Mouse (Mus musculus) common myeloid progenitor, adult 5-6 weeks (primary cell): ENCODE results near the gene Rapgefl1. TPM values are rescaled to one million over a fixed set of nuclear protein-coding genes. Genes with fewer than 3 reads are reported as not detected.
"Not testable (repeated sequence)": the region's sequence is repeated elsewhere in the genome, so short reads cannot be mapped to it uniquely, and the experiment has no call there.

Source experiments
- ATAC-seq: replicated peaks from 2 replicates; pipeline ENCODE4 v1.8.0; 2016; ENCODE audit warnings: low read depth, mild to moderate bottlenecking, moderate TSS enrichment, inconsistent platforms; ENCODE audit not compliant: poor library complexity, severe bottlenecking
- total RNA-seq: library from RNA; stranded (forward); fragments of 200-1000, 187-1606 nt; gene quantifications from 2 replicates; pipeline ENCODE4 v1.2.3, GENCODE M21; 2017

Rapgefl1 gene
- total RNA-seq, 1 experiment from 2014 or later = 0.64 TPM

DNA sequence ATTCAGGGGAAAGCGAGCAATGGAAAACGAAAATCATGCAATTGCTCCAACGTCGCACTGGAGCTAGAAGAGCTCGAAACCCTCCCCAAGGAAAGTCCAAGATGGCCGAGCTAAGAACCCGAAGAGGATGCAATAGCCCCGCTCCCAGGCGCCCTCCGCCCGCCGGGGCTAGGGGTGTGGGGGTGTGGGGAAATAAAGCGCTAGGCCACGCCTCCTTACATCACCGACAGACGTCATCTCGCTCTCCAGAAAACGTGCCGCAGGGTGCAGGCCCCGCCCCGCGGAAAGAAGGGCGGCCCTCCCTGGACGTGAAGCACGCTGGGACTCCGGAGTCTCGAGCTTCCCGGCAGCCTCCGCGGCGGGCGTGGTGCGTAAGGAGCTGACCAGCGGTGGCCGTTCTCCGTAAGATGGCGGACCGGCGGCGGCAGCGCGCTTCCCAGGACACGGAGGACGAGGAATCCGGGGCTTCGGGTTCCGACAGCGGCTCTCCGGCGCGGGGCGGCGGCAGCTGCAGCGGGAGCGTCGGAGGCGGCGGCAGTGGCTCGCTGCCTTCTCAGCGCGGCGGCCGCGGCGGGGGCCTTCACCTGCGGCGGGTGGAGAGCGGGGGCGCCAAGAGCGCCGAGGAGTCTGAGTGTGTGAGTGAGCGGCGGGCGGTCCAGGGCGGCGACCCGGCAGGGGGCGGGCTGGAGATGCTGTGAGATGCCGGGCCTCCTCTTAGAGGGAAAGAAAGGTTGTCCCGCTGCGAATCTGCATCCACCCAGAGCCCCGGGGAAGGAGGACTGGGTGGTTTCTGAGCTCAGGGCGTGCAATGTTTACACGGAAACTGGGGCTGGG is 26.9 kb upstream of the Rapgefl1 start:
- peak; percentile 97 for ATAC-seq

DNA sequence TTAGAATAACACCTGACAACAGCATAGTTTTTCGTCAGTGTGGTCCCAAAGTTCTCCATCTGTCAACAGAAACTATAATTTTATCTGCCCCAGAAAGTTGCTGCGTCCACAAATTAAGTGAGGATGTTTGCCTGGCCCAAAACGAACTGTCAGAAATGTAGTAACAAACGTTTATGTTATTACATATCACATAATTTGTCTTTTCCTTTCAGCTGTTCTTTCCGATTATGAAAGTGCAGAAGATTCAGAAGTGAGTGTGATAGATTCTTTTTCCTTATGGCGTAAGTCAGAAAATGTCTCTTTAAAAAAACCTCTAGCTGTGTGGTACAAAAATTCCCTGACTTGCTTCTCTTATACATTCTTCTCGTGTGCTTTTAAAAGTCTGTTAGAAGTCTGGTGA is 25.9 kb upstream of the Rapgefl1 start:
- no peak for ATAC-seq

- ATAC-seq = peak; percentile 86
Observed at GRCm38 (mm10) chr11:98816706-98817239, 19.8 kb upstream of the Rapgefl1 start.

DNA sequence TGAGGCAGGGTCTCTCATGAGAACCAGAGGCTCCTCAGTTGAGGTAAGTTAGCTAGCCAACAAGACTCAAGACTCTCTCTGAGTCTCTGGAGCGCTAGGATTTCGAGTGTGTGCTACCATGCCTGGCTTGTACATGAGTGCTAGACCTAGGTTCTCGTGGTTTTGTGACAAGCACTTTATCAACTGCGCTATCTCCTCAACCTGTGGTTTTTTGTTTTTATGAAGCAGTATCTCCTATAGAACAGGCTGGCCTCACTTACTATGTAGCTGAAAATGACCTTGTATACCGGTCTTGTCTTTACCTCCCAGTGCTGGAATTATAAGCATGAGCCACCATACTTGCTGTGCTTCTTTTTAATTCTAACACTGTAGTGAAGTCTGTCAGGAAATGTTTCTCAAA is 15.6 kb upstream of the Rapgefl1 start:
- ATAC-seq = 0 out of 2 replicates have a peak, but pooled peaks have one; percentile 19

GRCm38 (mm10) chr11:98826071-98826470 is 10.5 kb upstream of the Rapgefl1 start:
- not testable (repeated sequence) for ATAC-seq

DNA sequence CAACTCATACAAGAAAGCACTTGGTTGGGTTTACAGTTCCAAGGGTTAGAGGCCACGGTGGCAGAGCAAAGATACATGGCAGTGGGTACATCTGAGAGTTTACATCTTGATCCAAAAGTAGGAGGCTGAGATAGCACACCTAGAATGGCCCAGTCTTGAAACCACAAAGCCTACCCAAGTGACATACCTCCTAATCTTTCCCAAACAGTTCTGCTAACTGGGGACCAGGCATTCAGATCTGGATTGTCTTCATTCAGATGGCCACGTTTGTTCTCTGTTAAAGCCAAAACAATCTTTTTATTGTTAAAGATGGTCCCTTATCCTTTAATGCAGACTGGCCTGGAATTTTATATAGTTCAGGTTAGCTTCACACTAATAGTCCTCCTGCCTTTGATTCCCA is 8.7 kb upstream of the Rapgefl1 start:
- no peak for ATAC-seq

DNA sequence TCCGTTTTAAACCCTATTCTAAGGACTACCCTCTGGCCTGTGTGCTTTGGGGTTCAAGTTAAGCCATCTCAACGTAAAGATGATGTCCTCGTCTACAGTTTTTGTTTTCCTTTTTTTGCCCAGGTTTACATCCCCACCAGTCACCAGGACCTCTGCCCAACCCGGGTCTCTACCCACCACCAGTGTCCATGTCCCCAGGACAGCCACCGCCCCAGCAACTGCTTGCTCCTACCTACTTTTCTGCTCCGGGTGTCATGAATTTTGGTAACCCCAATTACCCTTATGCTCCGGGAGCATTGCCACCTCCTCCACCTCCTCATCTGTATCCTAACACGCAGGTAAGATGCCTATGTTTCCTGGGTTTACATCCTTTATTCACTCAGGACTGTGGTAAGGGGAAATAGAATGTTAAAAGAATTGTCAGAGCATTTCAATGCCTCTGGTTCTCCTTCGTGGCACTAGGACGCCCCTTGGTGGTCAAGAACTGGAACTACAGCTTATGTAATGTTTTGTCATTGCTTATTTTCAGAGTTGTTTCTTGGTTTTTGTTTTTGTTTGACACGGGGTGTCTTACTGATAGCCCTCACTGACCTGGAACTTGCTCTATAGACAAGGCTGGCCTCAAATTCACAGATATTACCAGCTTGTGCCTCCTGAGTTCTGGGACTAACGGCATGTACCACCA is 7.4 kb upstream of the Rapgefl1 start:
- peak; percentile 86 for ATAC-seq

GRCm38 (mm10) chr11:98829875-98830274 is 6.7 kb upstream of the Rapgefl1 start:
- ATAC-seq = no peak

DNA sequence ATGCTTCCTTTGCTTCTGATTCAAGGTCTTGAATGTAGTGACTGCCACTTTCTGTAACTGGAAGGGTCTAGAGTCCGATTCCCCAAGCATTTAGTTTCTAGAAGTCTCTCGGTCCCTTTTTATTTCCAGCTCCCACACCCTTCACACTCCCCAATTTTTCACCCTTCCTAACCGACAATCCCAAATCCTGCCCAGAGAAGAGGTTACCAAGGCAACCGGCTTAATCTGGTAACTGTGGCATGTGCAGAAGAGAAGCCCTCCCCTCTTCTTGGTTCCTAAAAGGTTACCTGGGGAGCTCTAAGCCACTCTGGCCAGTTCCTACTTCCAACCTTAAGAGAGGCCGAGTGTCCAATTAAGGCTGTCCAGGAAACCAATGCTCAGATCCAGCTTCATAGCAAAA is 1.3 kb upstream of the Rapgefl1 start:
- no peak for ATAC-seq

DNA sequence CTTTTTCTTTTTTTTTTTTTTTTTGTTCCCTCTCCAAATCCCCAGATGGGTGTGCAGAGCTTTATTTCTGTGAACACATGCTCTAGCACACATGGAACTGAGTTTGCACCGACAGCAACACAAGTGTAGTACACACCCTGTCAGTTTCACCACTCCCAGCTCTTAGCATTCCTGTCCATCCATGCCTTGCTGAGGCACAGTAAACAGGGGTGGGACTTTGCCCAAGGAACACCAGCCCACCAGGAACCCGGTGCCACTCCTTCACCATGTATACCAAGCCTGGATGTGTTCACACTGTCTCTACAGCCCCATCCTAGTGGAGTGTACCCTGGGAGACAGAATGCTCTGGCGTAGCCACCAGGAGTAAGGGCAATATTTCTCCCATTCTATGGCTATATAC is 860 bp upstream of the Rapgefl1 start:
- ATAC-seq = no peak

- ATAC-seq = 0 out of 2 replicates have a peak, but pooled peaks have one; percentile 23
Observed at GRCm38 (mm10) chr11:98836128-98836527, 457 bp upstream of the Rapgefl1 start.

GRCm38 (mm10) chr11:98837231-98837704 is 683 bp downstream of the Rapgefl1 start:
- ATAC-seq = no peak

DNA sequence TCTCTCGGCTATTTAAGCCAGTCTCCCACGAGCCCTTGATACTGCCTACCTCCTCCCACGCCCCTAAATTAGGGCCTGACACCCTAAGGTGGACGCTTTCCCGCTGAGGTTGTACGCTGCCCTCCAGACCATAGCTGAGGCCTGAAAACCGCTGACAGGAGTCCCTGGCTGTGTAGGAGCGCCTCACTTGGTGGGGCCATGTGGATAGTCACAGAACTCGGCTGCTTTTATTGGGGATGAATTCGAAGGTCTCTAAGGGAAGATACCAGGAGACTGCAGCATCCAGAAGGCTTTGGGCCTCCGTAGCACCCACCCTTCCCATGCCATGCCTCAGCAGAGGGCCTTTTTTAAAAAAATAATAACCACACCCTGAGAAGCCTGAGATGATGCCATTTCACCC is 1.3 kb downstream of the Rapgefl1 start:
- ATAC-seq = no peak

DNA sequence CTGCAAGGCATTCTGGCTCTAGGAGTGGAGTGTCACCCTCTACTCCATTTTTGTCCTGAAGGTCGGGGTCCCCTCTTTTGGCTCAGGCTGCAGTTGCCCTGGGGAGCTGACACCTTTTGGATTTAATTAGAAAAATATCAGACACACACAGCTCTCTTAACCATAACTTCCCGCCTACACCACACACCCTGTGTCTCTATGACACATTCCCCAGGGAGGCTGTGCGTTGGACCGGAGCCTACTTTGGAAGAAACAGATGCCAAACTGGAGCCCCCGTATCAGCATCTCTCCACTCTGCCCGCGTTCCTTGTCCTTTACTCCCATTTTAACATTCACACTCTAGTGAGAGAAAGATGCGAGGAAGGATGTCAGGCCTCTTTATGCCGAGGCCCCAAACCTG is 1.9 kb downstream of the Rapgefl1 start:
- ATAC-seq = no peak

- ATAC-seq = no peak
Observed at GRCm38 (mm10) chr11:98839402-98839801, 2.8 kb downstream of the Rapgefl1 start.

- no peak for ATAC-seq
Observed at GRCm38 (mm10) chr11:98839897-98840296, 3.3 kb downstream of the Rapgefl1 start.

GRCm38 (mm10) chr11:98846016-98846415 is 9.4 kb downstream of the Rapgefl1 start:
- ATAC-seq = no peak

DNA sequence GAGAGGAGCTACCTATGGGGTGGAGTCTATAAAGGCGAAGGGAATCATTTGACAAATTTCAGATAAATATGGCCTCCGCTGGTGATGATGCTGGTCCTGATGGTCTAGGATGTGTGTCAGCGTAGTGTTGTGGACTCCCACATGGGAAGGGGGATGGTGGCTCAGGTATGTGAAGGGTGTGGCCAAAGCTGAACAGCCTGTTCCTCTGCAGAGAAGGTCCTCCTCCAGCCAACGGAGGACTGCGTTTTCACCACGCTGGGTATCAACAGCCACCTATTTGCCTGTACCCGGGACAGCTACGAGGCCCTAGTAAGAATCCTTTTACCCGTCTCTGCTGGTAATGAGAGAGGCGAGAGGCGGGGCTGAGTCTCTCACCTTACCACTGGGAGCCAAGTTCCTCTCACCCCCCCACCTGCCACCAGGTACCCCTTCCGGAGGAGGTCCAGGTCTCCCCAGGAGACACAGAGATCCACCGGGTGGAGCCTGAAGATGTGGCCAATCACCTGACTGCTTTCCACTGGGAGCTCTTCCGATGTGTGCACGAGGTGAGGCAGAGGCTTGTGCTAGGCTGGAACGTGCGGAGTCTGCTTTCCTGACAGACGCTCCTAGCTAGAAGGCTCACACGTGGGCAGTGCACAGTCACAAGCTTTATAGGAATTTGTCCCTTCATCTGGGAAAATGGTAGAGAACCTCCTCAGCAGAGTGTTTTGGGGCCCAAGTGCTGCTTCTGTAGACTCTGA is 10.4 kb downstream of the Rapgefl1 start:
- no peak for ATAC-seq

- no peak for ATAC-seq
Observed at GRCm38 (mm10) chr11:98849196-98849894, 12.8 kb downstream of the Rapgefl1 start.
